Mouse (Mus musculus) CH12.LX (cell line): ENCODE data around the gene Exoc6b.

Experiments used
- CTCF ChIP-seq, 2 experiments: IDR thresholded peaks in 1 of 2; conservative IDR thresholded peaks in 1 of 2; 2 replicates each; pipeline ENCODE4 v1.5.1; 2011 to 2012; ENCODE audit warnings: low read depth in 2 of 2, low read length in 2 of 2, improper control_type of control experiment in 1 of 2, inconsistent platforms in 1 of 2, mild to moderate bottlenecking in 1 of 2, moderate library complexity in 1 of 2
- EP300 ChIP-seq: IDR thresholded peaks from 2 replicates; pipeline ENCODE4 v1.6.1; 2011; ENCODE audit warnings: low read length, improper control_type of control experiment
- ETS1 ChIP-seq: conservative IDR thresholded peaks from 2 replicates; pipeline ENCODE4 v1.6.1; 2012; ENCODE audit warnings: low read depth, mild to moderate bottlenecking, inconsistent platforms, low read length, improper control_type of control experiment, moderate library complexity
- IRF4 ChIP-seq: IDR thresholded peaks from 2 replicates; pipeline ENCODE4 v1.6.1; 2014; ENCODE audit warnings: low read depth, mild to moderate bottlenecking, inconsistent platforms, low read length, improper control_type of control experiment
- MAX ChIP-seq: IDR thresholded peaks from 2 replicates; pipeline ENCODE4 v1.6.1; 2011; ENCODE audit warnings: low read length, improper control_type of control experiment
- MXI1 ChIP-seq: IDR thresholded peaks from 2 replicates; pipeline ENCODE4 v1.6.1; 2011; ENCODE audit warnings: mild to moderate bottlenecking, low read depth, low read length, improper control_type of control experiment
- POLR2A ChIP-seq: IDR thresholded peaks from 2 replicates; pipeline ENCODE4 v1.6.1; 2011; ENCODE audit warnings: low read depth, mild to moderate bottlenecking, improper control_type of control experiment, low read length
- RCOR1 ChIP-seq: conservative IDR thresholded peaks from 2 replicates; pipeline ENCODE4 v1.6.1; 2012; ENCODE audit warnings: low read depth, mild to moderate bottlenecking, inconsistent platforms, low read length, improper control_type of control experiment
- SMC3 ChIP-seq: IDR thresholded peaks from 2 replicates; pipeline ENCODE4 v1.6.1; 2011; ENCODE audit warnings: low read depth, low read length, improper control_type of control experiment
- USF1 ChIP-seq: IDR thresholded peaks from 2 replicates; pipeline ENCODE4 v1.6.1; 2014; ENCODE audit warnings: low read depth, mild to moderate bottlenecking, inconsistent platforms, low read length, improper control_type of control experiment
- ZNF384 ChIP-seq: IDR thresholded peaks from 2 replicates; pipeline ENCODE4 v1.6.1; 2012; ENCODE audit warnings: low read depth, low read length, improper control_type of control experiment, inconsistent platforms

- TF ChIP-seq CTCF (conservative IDR thresholded peaks at IDR 0.05 in 1 of 2, IDR thresholded peaks at IDR 0.05 in 1 of 2; ENCODE audit: low read depth in 2 of 2, low read length in 2 of 2): no peak
- TF ChIP-seq ETS1: no peak
- no peak for TF ChIP-seq RCOR1
- TF ChIP-seq ZNF384: no peak
- no peak for TF ChIP-seq IRF4
- TF ChIP-seq SMC3: no peak
- no peak for TF ChIP-seq POLR2A
- TF ChIP-seq EP300: no peak
- TF ChIP-seq MXI1: no peak
- no peak for TF ChIP-seq USF1
- TF ChIP-seq MAX: no peak
Observed at GRCm38 (mm10) chr6:84899002-84899774, 170.1 kb downstream of the Exoc6b start.
